Comparison of ENCODE assay signal across 11 mouse cellular contexts in genomic region chr8:39297548-39298306, GRCm38 (mm10).
DNase-seq lines count a peak whose midpoint lies in the region; ATAC-seq and TF ChIP-seq lines count a peak whose summit lies in the region.
"Had no signal": no experiment of that assay in that cellular context is flagged by ENCODE, and none has a peak within 500 bp of the region (broad histone marks: within the 10 kb centered on the region; RNA-seq: fewer than 3 reads in every experiment).

No protein-coding gene starts in this region.

- 22% methylated on average over 12 of the region's 12 CpGs for WGBS in forebrain, embryonic 10.5 days
- 25% methylated on average over 12 of the region's 12 CpGs for WGBS in forebrain, postnatal 0 days
- WGBS in liver, embryonic 11.5 days, result 7% methylated on average over 12 of the region's 12 CpGs
- 15% methylated on average over 12 of the region's 12 CpGs for WGBS in stomach, postnatal 0 days

- H3K9ac ChIP-seq in forebrain, postnatal 0 days, result no peak overlapping the region
- H3K9ac ChIP-seq in liver, embryonic 11.5 days (ENCODE audit: low read depth, low read length), result no peak overlapping the region
- H3K9ac ChIP-seq in stomach, postnatal 0 days (ENCODE audit: low read length), result no peak overlapping the region
- H3K9ac ChIP-seq: liver, embryonic 14.5 days had no signal

- no peaks in the 10 kb centered on the region for H3K36me3 ChIP-seq in forebrain, embryonic 10.5 days (replicated peaks)
- no peaks in the 10 kb centered on the region for H3K36me3 ChIP-seq in forebrain, postnatal 0 days (ENCODE audit: insufficient read depth)
- H3K36me3 ChIP-seq in liver, embryonic 11.5 days (ENCODE audit: control insufficient read depth, insufficient read depth, low read length), result no peaks in the 10 kb centered on the region
- no peaks in the 10 kb centered on the region for H3K36me3 ChIP-seq in stomach, postnatal 0 days (ENCODE audit: control insufficient read depth, insufficient read depth, low read length)

- H3K4me1 ChIP-seq in forebrain, embryonic 10.5 days, result 0 out of 2 replicates have a peak, but pooled peaks cover 11% of the 10 kb centered on the region
- no peaks in the 10 kb centered on the region for H3K4me1 ChIP-seq in forebrain, postnatal 0 days (ENCODE audit: insufficient read depth)
- 0 out of 2 replicates have a peak, but pooled peaks cover 2% of the 10 kb centered on the region for H3K4me1 ChIP-seq in liver, embryonic 11.5 days (replicated peaks; ENCODE audit: control insufficient read depth, insufficient read depth, low read length)
- H3K4me1 ChIP-seq in stomach, postnatal 0 days (replicated peaks; ENCODE audit: control insufficient read depth, insufficient read depth), result no peaks in the 10 kb centered on the region

- ATAC-seq in forebrain, postnatal 0 days, result no peak
- ATAC-seq in liver, embryonic 11.5 days (replicated peaks; ENCODE audit: low FRiP score), result no peak; the same call in 1 of the 2 replicates
- no peak for ATAC-seq in stomach, postnatal 0 days (ENCODE audit: low FRiP score, low TSS enrichment)

- peak overlapping the region; percentile 28; the same call in 1 of the 2 replicates for H3K4me3 ChIP-seq in forebrain, embryonic 10.5 days
- no peak overlapping the region for H3K4me3 ChIP-seq in forebrain, postnatal 0 days (ENCODE audit: low read depth, low read length)
- no peak overlapping the region for H3K4me3 ChIP-seq in liver, embryonic 11.5 days (ENCODE audit: low read depth, low read length)
- peak overlapping the region; percentile 4; the same call in 1 of the 2 replicates for H3K4me3 ChIP-seq in stomach, postnatal 0 days (ENCODE audit: low read depth, low read length)
- H3K4me3 ChIP-seq in left cerebral cortex, adult 2 months, result no peak overlapping the region

- no peak for TF ChIP-seq CTCF in forebrain, postnatal 0 days (IDR thresholded peaks at IDR 0.05; ENCODE audit: low read depth)
- no peak for TF ChIP-seq CTCF in stomach, postnatal 0 days (IDR thresholded peaks at IDR 0.05; ENCODE audit: low read depth)
- no peak for TF ChIP-seq CTCF in left cerebral cortex, adult 2 months (IDR thresholded peaks at IDR 0.05)

- H3K27me3 ChIP-seq in forebrain, embryonic 10.5 days (ENCODE audit: poor library complexity, severe bottlenecking), result no peaks in the 10 kb centered on the region
- H3K27me3 ChIP-seq in forebrain, postnatal 0 days (ENCODE audit: insufficient read depth, low read length), result no peaks in the 10 kb centered on the region
- no peaks in the 10 kb centered on the region for H3K27me3 ChIP-seq in liver, embryonic 11.5 days (replicated peaks; ENCODE audit: control insufficient read depth, insufficient read depth, low read length)
- no peaks in the 10 kb centered on the region for H3K27me3 ChIP-seq in stomach, postnatal 0 days (ENCODE audit: control insufficient read depth, insufficient read depth, low read length)

- intact Hi-C loops in left cerebral cortex, adult 2 months (cut with DNase I), result no loop called here

- no peak overlapping the region for H3K4me2 ChIP-seq in forebrain, postnatal 0 days (ENCODE audit: low read depth)
- H3K4me2 ChIP-seq in liver, embryonic 11.5 days, result peak overlapping the region; percentile 33
- H3K4me2 ChIP-seq in stomach, postnatal 0 days (replicated peaks; ENCODE audit: low read depth), result peak overlapping the region; percentile 40

- DNase-seq in forebrain, embryonic 10.5 days (ENCODE audit: extremely low spot score, low spot score), result no peak
- no peak for DNase-seq in forebrain, postnatal 0 days
- DNase-seq in retina, embryonic 14.5 days (ENCODE audit: low spot score), result peak; percentile 24
- DNase-seq in retina, postnatal 1 day, result no peak
- DNase-seq in liver, embryonic 11.5 days (ENCODE audit: low spot score), result no peak
- no peak for DNase-seq in stomach, postnatal 0 days (ENCODE audit: low spot score)
- no peak for DNase-seq in left cerebral cortex, adult 2 months (ENCODE audit: extremely low spot score in 1 of 2, low spot score in 2 of 2)
- no peak for DNase-seq in ovary, adult 18-20 months (ENCODE audit: low spot score)
- DNase-seq: cerebellum, adult 11 months; right cerebral cortex, adult 18-20 months had no signal

- H3K27ac ChIP-seq in forebrain, embryonic 10.5 days, result no peak overlapping the region
- H3K27ac ChIP-seq in forebrain, postnatal 0 days (ENCODE audit: low read depth, low read length), result no peak overlapping the region
- H3K27ac ChIP-seq in liver, embryonic 11.5 days (ENCODE audit: low read depth, low read length), result no peak overlapping the region
- no peak overlapping the region for H3K27ac ChIP-seq in stomach, postnatal 0 days (replicated peaks)
- no peak overlapping the region for H3K27ac ChIP-seq in left cerebral cortex, adult 2 months
- H3K27ac ChIP-seq: liver, embryonic 14.5 days had no signal

- TF ChIP-seq EP300 in stomach, postnatal 0 days (optimal IDR thresholded peaks at IDR 0.05), result no peak

- no peaks in the 10 kb centered on the region for H3K9me3 ChIP-seq in forebrain, embryonic 10.5 days
- H3K9me3 ChIP-seq in forebrain, postnatal 0 days (ENCODE audit: low read length), result no peaks in the 10 kb centered on the region
- no peaks in the 10 kb centered on the region for H3K9me3 ChIP-seq in liver, embryonic 11.5 days (ENCODE audit: control insufficient read depth, low read length)
- H3K9me3 ChIP-seq in stomach, postnatal 0 days (ENCODE audit: control insufficient read depth, low read length), result no peaks in the 10 kb centered on the region

Comparison
In these comparisons a context has a peak if more than half of its experiments do, and no peak if none do; other contexts are left out.
1. H3K4me3 ChIP-seq: peak in forebrain, embryonic 10.5 days (single experiment) and stomach, postnatal 0 days (single experiment); none in forebrain, postnatal 0 days (single experiment), liver, embryonic 11.5 days (single experiment) and left cerebral cortex, adult 2 months (single experiment).